Mouse (Mus musculus): Measurements from ENCODE around the gene Tspan5.

The Tspan5 gene

GRCm38 (mm10) chr3:138877741-138878140 lies 135.7 kb downstream of the Tspan5 start:
- DNase-seq (ENCODE audit: low spot score): no peak

DNA sequence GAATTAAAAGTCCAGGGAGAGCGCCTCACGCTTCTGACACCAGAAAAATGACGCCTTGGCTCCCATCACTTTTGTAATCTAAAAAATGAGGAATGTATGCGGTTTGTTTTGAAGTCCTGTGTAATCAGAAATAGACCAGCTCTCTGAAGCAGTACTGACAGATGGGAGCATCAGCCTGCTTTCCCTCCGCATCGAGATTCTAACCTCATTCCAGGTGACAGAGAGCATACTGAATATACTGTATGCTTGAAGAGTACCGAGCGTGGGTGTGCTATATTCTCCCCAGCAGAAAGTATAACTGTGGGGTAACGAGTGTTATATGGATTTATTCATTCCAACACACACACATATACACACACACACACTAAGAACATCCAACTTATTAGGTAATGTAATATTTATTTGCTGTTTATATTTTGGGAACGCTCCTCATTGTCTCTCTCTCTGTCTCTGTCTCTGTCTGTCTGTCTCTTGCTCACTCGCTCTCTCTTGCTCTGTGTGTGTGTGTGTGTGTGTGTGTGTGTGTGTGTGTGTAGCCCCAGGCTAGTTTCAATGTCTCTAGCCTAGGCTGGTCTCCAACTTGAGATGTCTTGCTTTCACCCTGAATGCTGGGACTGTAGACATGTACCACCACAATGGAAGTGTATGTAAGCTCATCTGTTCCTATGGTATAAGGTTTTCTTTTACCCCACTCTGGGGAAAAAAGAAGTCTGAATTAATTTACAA lies 139.2 kb downstream of the Tspan5 start:
- DNase-seq (ENCODE audit: low spot score): no peak

- no peak for DNase-seq (ENCODE audit: low spot score)
Measured at GRCm38 (mm10) chr3:138881725-138882347, 139.8 kb downstream of the Tspan5 start.

GRCm38 (mm10) chr3:138886121-138886520 lies 144.1 kb downstream of the Tspan5 start:
- no peak for DNase-seq (ENCODE audit: low spot score)

DNA sequence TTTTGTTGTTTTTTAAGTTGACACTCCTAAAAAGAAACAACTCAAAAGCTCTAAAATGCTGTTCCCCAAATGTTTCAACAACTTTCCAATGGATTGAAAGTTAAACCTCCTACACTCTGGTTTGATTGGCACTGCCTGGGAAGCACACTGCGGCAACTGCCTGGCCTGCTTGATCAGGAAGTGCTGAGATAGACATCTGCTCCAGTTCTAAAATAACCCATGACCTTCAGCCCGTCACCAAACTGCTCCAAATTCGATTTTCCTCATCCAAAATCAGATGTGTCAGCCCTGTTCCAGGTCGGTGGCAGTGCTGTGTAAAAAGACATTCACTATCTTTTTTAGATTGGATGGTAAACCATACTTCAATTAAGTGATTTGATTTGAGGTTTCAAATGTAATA lies 147.2 kb downstream of the Tspan5 start:
- no peak for DNase-seq (ENCODE audit: low spot score)

DNA sequence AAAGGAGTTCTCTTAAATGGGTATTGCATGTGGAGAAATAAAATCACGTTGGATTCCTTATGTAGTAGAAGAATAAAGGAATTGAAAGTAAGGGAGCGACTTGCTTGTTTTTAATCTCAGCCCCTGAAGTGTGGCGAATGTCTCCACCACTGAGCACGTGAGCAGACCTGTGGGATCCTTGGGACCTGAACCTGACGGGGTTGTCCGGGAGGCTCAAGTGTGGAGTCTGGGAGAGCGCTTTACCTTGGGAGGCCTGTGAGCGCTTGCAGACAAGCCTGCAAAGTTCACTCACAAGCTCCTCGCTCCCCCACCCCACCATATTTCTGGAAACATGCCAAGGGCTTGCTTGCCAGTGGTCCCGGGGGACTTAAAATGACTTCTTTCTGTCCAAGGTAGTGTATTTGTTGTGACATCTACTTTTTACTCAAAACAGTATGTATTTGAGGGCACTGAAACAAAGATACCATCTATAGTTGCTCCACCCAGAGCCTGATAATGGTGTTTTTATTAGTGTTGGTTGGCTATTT lies 147.8 kb downstream of the Tspan5 start:
- no peak for DNase-seq (ENCODE audit: low spot score)

- DNase-seq (ENCODE audit: low spot score): no peak
Measured at GRCm38 (mm10) chr3:138893520-138893919, 151.5 kb downstream of the Tspan5 start.

- no peak for DNase-seq (ENCODE audit: low spot score)
Measured at GRCm38 (mm10) chr3:138897500-138897899, 155.5 kb downstream of the Tspan5 start.

DNA sequence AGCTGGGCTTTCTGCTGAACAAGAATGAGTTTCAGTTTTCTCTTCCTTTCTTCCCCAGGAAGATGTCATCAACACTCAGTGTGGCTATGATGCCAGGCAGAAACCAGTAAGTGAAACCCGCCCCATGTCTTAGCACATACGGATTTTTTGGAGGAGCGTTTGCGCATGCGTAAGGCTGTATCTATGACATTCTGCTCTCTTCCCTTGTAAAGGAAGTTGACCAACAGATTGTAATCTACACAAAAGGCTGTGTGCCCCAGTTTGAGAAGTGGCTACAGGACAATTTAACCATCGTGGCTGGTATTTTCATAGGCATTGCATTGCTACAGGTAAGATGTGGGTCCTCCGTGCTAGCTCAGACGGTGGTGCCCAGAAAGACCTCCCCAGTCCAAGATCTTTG lies 156.1 kb downstream of the Tspan5 start:
- DNase-seq (ENCODE audit: low spot score): no peak

- DNase-seq (ENCODE audit: low spot score): no peak
Measured at GRCm38 (mm10) chr3:138900571-138901141, 158.7 kb downstream of the Tspan5 start.

GRCm38 (mm10) chr3:138905678-138906077 lies 163.7 kb downstream of the Tspan5 start:
- no peak for DNase-seq (ENCODE audit: low spot score)

DNA sequence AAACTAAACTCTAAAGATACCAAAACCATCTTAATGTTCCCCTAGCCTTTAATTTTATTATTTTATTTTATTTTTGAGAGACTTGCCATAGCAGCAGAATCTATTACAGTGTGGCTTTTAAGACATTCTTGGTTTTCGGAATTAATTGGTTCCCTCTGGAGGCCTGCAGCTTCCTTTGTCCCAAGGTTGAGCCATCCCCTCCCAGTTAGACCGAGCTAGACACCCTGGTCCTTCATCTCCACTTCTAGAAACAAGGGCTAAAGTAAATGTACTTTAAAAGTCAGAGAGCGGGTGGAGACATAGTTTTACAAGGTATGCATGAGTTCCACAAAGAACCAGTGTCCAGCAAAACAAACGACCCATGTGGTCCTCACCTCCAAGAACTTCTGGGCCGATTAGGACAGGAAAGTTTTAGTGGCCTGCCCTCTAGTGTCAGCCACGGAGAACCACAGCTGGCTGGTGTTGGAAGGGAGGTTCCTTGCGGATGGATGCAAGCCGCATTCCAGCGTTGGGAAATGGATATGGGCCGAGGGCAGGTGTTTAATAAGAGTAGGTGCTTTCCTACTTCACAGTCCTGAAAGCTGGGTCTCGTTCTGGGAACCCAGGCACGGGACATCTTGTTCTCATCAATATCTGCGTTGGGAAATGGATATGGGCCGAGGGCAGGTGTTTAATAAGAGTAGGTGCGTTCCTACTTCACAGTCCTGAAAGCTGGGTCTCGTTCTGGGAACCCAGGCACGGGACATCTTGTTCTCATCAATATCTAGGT lies 164.3 kb downstream of the Tspan5 start:
- DNase-seq (ENCODE audit: low spot score): no peak

DNA sequence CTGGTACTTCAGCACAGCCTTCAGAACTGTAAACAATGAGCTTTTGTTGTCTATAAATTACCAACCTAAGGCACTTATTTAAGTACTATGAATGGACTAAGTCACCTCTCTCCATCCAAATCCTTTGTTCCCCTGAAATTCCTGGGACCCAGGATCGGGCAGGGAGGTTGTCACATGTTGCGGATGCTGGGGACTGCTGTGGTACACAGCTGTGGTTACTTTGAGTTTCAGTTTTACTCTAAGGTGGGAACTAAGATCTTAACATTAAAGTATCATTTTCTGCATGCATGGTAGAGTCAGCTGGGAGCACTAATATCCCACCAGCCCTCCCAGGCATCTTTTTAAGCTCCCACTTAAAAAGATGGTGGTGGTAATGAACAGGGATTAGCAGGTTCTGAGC lies 167.3 kb downstream of the Tspan5 start:
- no peak for DNase-seq (ENCODE audit: low spot score)

GRCm38 (mm10) chr3:138912504-138912903 lies 170.5 kb downstream of the Tspan5 start:
- no peak for DNase-seq (ENCODE audit: low spot score)

GRCm38 (mm10) chr3:138914626-138915288 lies 172.8 kb downstream of the Tspan5 start:
- no peak for DNase-seq (ENCODE audit: low spot score)

GRCm38 (mm10) chr3:138916591-138916990 lies 174.6 kb downstream of the Tspan5 start:
- DNase-seq (ENCODE audit: low spot score): no peak

- no peak for DNase-seq (ENCODE audit: low spot score)
Measured at GRCm38 (mm10) chr3:138917016-138917415, 175.0 kb downstream of the Tspan5 start.

- DNase-seq (ENCODE audit: low spot score): no peak
Measured at GRCm38 (mm10) chr3:138918241-138918640, 176.2 kb downstream of the Tspan5 start.

DNA sequence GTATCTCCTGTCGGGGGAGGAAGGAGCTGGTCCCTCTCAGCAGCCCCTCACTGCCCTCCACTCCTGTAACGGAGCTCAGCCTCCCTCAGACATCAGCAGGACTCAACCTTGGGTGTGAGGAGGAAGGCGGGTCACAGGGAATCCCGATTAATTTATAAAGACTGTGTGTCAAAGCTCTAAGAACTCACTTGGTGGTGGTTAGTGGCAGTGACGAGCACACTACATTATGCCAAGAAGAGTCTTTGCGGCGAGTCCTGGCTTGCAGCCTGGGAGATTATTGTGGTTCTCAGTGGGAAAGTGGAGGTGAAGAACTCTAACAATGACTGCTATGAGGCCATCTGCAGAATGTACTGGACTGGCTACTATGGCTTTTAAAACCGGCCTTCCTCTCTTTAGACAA lies 184.2 kb downstream of the Tspan5 start:
- no peak for DNase-seq (ENCODE audit: low spot score)

DNA sequence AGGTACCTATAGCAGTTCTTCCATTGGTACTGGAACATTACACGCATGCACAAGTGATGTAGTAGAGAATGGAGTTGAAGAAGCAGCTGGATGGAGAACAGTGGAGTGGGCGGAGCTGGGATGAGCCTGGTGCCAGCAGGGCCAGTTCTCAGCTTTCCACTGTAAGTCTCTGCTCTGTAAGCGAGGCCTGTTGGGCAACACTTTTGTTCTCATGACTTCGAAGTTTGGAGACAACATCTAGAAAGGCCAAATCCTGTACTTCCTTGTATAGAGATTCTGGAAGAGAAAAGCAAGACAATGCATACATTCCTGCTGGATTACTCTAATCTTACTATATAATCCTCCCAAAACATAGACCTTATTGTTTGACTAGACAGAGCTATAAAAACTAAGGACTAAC lies 185.4 kb downstream of the Tspan5 start:
- no peak for DNase-seq (ENCODE audit: low spot score)

- DNase-seq (ENCODE audit: low spot score): no peak
Measured at GRCm38 (mm10) chr3:138936780-138937179, 194.8 kb downstream of the Tspan5 start.

DNA sequence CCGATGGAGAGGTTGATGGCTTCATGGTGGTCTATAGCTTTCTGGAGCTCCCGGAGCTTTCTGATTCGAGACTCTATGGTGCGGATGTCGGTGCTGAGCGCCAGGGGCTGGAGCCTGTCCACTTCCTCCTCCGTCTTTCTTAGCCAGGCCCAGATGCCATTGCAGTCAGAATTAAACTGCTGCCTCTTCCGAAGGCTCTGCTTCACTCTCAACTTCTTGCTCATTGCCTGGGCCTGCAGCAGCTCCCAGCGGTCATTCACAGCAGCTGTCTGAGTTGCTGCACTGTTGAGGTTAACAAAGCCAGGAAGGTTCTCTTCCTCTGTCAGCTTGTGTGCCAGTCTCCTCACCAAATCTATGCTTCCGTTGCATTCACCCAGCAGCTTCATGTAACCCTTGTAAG lies 195.2 kb downstream of the Tspan5 start:
- DNase-seq (ENCODE audit: low spot score): no peak

Measured in spleen, adult 12 weeks (tissue).